Mouse (Mus musculus) ES-E14 (cell line): ENCODE measurements at regions not wholly inside any gene's neighbourhood (a gene's known extent, or its start where the extent isn't known, plus 50 kb on each side); places are given as distances from the start of the nearest gene placed in this dataset.

Source experiments
- DNase-seq: peaks from one replicate; pipeline ENCODE4 v3.0.0-alpha.2; 2013; ENCODE audit warnings: low read depth, low spot score
- H3K27ac ChIP-seq: 2 replicates; pipeline ENCODE4 v1.5.1; 2012; ENCODE audit warnings: low read depth, mild to moderate bottlenecking, low read length, moderate library complexity, mixed read lengths; ENCODE audit not compliant: poor library complexity, insufficient read depth, severe bottlenecking
- H3K36me3 ChIP-seq: 2 replicates; pipeline ENCODE4 v1.6.1; 2012; ENCODE audit warnings: mild to moderate bottlenecking, low read length, moderate library complexity, mixed read lengths; ENCODE audit not compliant: control insufficient read depth, poor library complexity, insufficient read depth, severe bottlenecking
- H3K4me1 ChIP-seq, 2 experiments: fragments of 150-350 bp in 1 of 2; sonication (generic) in 1 of 2; 2 replicates each; pipeline ENCODE4 v1.6.1; 2012; ENCODE audit warnings: low read length in 2 of 2, mild to moderate bottlenecking in 1 of 2, mixed read lengths in 1 of 2; ENCODE audit not compliant: control insufficient read depth in 2 of 2, insufficient read depth in 2 of 2, poor library complexity in 1 of 2
- H3K4me3 ChIP-seq, 2 experiments: fragments of 150-350 bp in 1 of 2; sonication (generic) in 1 of 2; 2 replicates each; pipeline ENCODE4 v1.5.1; 2012; ENCODE audit warnings: low read length in 2 of 2, low read depth in 1 of 2, mild to moderate bottlenecking in 1 of 2, mixed read lengths in 1 of 2; ENCODE audit not compliant: insufficient read depth in 1 of 2, poor library complexity in 1 of 2, severe bottlenecking in 1 of 2
- H3K9ac ChIP-seq: 2 replicates; pipeline ENCODE4 v1.6.1; 2012; ENCODE audit warnings: low read depth, mild to moderate bottlenecking, low read length, mixed read lengths; ENCODE audit not compliant: poor library complexity, insufficient read depth, severe bottlenecking
- H3K9me3 ChIP-seq: fragments of 150-350 bp; sonication (generic); 2 replicates; pipeline ENCODE4 v1.6.1; 2012; ENCODE audit warnings: low read depth, mild to moderate bottlenecking, low read length; ENCODE audit not compliant: control insufficient read depth, insufficient read depth
- CHD2 ChIP-seq: IDR thresholded peaks from 2 replicates; pipeline ENCODE4 v1.6.1; 2014; ENCODE audit warnings: mild to moderate bottlenecking, low read depth, low read length, inconsistent platforms
- HCFC1 ChIP-seq: IDR thresholded peaks from 2 replicates; pipeline ENCODE4 v1.6.1; 2012; ENCODE audit warnings: low read length, inconsistent platforms, borderline replicate concordance; ENCODE audit not compliant: insufficient read depth
- MAFK ChIP-seq: IDR thresholded peaks from 2 replicates; pipeline ENCODE4 v1.6.1; 2014; ENCODE audit warnings: mild to moderate bottlenecking, low read depth, low read length, inconsistent platforms; ENCODE audit not compliant: insufficient read depth
- ZC3H11A ChIP-seq: IDR thresholded peaks from 2 replicates; pipeline ENCODE4 v1.6.1; 2012; ENCODE audit warnings: low read depth, mild to moderate bottlenecking, inconsistent platforms, low read length, borderline replicate concordance
- ZNF384 ChIP-seq: IDR thresholded peaks from 2 replicates; pipeline ENCODE4 v1.6.1; 2012; ENCODE audit warnings: low read depth, low read length, inconsistent platforms
- in situ Hi-C, 2 experiments: fragments of 600-800 bp; cut with MboI; formaldehyde crosslinking; loops; one replicate each; pipeline ENCODE4 v1.15.1; 2025; ENCODE audit warnings: low sequenced_read_pairs in 2 of 2, inconsistent platforms in 1 of 2; ENCODE audit not compliant: unreplicated experiment in 2 of 2

DNA sequence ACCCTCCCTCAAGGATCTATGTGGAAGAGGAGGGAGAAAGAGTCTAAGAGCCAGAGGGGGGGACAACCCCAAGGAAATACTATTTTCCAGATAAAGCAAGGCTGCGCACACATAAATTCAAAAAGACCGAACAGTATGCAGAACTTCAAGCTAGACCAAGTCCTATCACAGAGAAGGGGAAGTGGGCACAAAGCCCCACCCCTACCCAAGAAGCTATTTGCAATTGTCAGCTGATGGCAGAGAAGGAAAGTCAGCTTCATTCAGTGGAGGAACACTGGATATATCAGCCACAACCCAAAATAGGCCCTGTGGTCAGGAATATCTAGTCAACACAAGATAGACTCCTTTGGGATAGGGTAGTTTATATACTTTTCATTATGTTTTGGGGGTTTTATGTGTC, 84.9 kb upstream of the Akirin2 start:
- no peak for TF ChIP-seq ZNF384
- TF ChIP-seq ZC3H11A = no peak
- TF ChIP-seq MAFK = no peak
- Histone ChIP-seq H3K27ac (no peak overlapping the region), H3K9me3 (no peaks in the 10 kb centered on the region), H3K36me3 (no peaks in the 10 kb centered on the region), H3K4me3 (no peak overlapping the region), H3K9ac (no peak overlapping the region), H3K4me1 (no peaks in the 10 kb centered on the region)
- no peak for DNase-seq
- in situ Hi-C loops = no loop called here

GRCm38 (mm10) chr4:34466309-34466708, 84.4 kb upstream of the Akirin2 start:
- DNase-seq = no peak
- H3K27ac ChIP-seq = no peak overlapping the region
- no peaks in the 10 kb centered on the region for H3K9me3 ChIP-seq
- H3K4me1 ChIP-seq = no peaks in the 10 kb centered on the region
- H3K36me3 ChIP-seq = no peaks in the 10 kb centered on the region
- H3K4me3 ChIP-seq = no peak overlapping the region
- in situ Hi-C loops = no loop called here
- no peak overlapping the region for H3K9ac ChIP-seq
- TF ChIP-seq HCFC1 = no peak
- TF ChIP-seq ZNF384 = no peak
- TF ChIP-seq ZC3H11A = no peak
- no peak for TF ChIP-seq CHD2
- no peak for TF ChIP-seq MAFK

DNA sequence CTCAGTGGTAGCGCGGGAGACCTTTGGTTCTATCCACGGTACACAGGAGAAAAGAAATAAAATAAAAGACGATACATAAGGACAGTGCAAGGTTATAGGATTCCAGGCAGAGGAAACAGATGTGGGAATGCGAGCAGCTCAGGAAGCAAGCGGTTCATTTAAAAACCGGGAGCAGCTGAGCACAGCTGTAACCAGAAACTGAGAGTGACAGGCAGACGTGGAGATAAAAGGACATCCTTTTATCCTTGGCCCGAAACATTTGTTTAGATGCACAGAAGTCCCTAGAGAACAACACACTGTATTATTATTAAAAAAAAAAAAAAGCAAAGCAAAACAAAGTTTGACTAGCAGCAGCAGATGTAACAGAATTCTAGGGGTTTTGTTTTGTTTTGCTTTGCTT, 82.6 kb upstream of the Akirin2 start:
- Histone ChIP-seq H3K36me3 (no peaks in the 10 kb centered on the region), H3K27ac (no peak overlapping the region), H3K4me1 (no peaks in the 10 kb centered on the region), H3K4me3 (no peak overlapping the region), H3K9me3 (no peaks in the 10 kb centered on the region), H3K9ac (no peak overlapping the region)
- no peak for TF ChIP-seq HCFC1
- TF ChIP-seq ZC3H11A = no peak
- no peak for TF ChIP-seq ZNF384
- TF ChIP-seq CHD2 = no peak
- no peak for TF ChIP-seq MAFK
- no peak for DNase-seq
- in situ Hi-C loops = no loop called here

DNA sequence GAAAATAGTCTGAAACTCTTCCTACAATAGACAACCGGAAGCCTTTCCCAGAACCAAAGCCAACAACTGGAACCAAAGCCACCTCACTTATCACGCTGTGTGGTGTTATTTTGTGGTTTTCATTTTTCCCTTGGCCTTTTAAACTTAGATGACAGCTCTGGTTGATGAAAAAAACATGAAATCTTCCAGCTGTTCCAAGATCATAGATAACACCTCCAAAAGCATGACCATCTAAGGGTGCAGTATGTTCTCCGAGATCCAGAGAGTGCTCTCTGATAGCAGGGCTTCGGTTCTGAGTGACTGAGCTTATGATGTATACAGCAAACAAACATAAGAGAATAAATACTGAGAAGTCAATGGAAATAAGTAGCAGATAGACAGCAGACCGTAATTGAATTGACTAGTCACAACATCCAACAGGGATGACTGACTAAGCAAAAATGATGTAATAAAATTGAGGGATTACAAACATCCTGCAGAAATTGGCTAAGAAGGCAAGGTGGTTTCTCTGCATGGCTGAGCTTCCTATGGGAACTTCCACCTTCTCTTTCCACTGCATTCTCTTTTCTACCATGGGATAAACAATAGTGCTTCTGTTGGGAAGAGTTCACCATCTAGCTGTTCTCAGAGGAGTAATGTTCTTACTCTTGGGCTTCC, 74.8 kb upstream of the Akirin2 start:
- no peak overlapping the region for H3K4me3 ChIP-seq
- TF ChIP-seq MAFK = no peak
- no peak for TF ChIP-seq HCFC1
- TF ChIP-seq ZNF384 = no peak
- TF ChIP-seq ZC3H11A = no peak
- no peak for TF ChIP-seq CHD2
- H3K36me3 ChIP-seq = no peaks in the 10 kb centered on the region
- H3K4me1 ChIP-seq = no peaks in the 10 kb centered on the region
- H3K27ac ChIP-seq = no peak overlapping the region
- no peaks in the 10 kb centered on the region for H3K9me3 ChIP-seq
- in situ Hi-C loops = no loop called here
- no peak overlapping the region for H3K9ac ChIP-seq
- no peak for DNase-seq

GRCm38 (mm10) chr4:34484273-34484672, 66.5 kb upstream of the Akirin2 start:
- Histone ChIP-seq H3K36me3 (no peaks in the 10 kb centered on the region), H3K9me3 (no peaks in the 10 kb centered on the region), H3K27ac (no peak overlapping the region), H3K4me3 (no peak overlapping the region), H3K9ac (no peak overlapping the region), H3K4me1 (no peaks in the 10 kb centered on the region)
- no peak for DNase-seq
- in situ Hi-C loops = no loop called here
- no peak for TF ChIP-seq MAFK
- TF ChIP-seq ZC3H11A = no peak
- no peak for TF ChIP-seq HCFC1
- TF ChIP-seq ZNF384 = no peak
- TF ChIP-seq CHD2 = no peak
